Mouse (Mus musculus): ENCODE results near the gene Gm5728.
"Not testable (repeated sequence)": the region's sequence is repeated elsewhere in the genome, so short reads cannot be mapped to it uniquely, and the experiment has no call there.

The Gm5728 gene

GRCm38 (mm10) chr7:20375310-20375709 is at the start of gene Gm5728:
Gm5728 (minus strand) TSS chr7:20375410.
- DNase-seq, result not testable (repeated sequence)

- not testable (repeated sequence) for DNase-seq
Measured at GRCm38 (mm10) chr7:20417642-20418041, 42.4 kb upstream of the Gm5728 start, which contains the start of gene Vmn1r100. Vmn1r100 (plus strand) TSS chr7:20417942.

DNA sequence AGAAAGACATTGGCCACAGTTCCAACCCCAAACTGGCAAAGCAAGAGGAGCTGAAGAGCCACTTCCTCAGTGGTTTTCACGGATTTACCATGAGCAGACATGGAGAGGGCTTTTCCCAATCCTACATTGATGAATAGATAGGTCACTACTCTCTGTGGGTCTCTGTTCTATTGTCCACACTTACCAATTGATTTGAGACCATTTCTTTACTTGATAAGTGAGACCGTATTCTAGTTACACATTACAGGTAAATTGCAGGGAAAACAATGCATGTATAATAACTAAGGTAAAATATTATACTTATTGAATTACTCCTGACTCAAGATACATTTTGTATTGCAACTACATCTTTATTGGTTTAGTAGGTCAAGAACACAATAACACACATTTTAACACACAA is 41.2 kb downstream of the Gm5728 start, which contains the start of gene Gm4133:
TSS of gene Gm4133 (minus strand) at position 101 of the 400 bp plus-strand sequence.
- DNase-seq, result not testable (repeated sequence)
